Mouse (Mus musculus) kidney, adult 9 months (tissue): Measurements from ENCODE around the gene Vps18.

ENCODE experiments used
- DNase-seq: peaks from one replicate; pipeline ENCODE4 v3.0.0; 2022

The Vps18 gene

GRCm38 (mm10) chr2:119288270-119288882, at the start of gene Vps18:
Gene Vps18 (plus strand): TSS chr2:119288740.
- peak; percentile 98 for DNase-seq

- DNase-seq = no peak
These were observed 48.3 kb upstream of the Vps18 start for GRCm38 (mm10) chr2:119240075-119240818.

- no peak for DNase-seq
These were observed 47.7 kb upstream of the Vps18 start for GRCm38 (mm10) chr2:119240819-119241186.

GRCm38 (mm10) chr2:119242548-119242947, 46.0 kb upstream of the Vps18 start:
- DNase-seq = peak; percentile 78

- DNase-seq = no peak
These were observed 43.3 kb upstream of the Vps18 start for GRCm38 (mm10) chr2:119245246-119245645.

GRCm38 (mm10) chr2:119247904-119248303, 40.6 kb upstream of the Vps18 start:
- no peak for DNase-seq

GRCm38 (mm10) chr2:119249592-119250061, 38.9 kb upstream of the Vps18 start:
- peak; percentile 57 for DNase-seq

- no peak for DNase-seq
These were observed 38.2 kb upstream of the Vps18 start for GRCm38 (mm10) chr2:119250377-119250776.

GRCm38 (mm10) chr2:119250826-119251478, 37.6 kb upstream of the Vps18 start:
- DNase-seq = peak; percentile 95

- no peak for DNase-seq
These were observed 33.6 kb upstream of the Vps18 start for GRCm38 (mm10) chr2:119254976-119255375.

- DNase-seq = no peak
These were observed 28.0 kb upstream of the Vps18 start for GRCm38 (mm10) chr2:119260518-119260917.

GRCm38 (mm10) chr2:119261326-119261725, 27.2 kb upstream of the Vps18 start:
- DNase-seq = no peak

- peak; percentile 82 for DNase-seq
These were observed 25.6 kb upstream of the Vps18 start for GRCm38 (mm10) chr2:119262978-119263377.

- DNase-seq = no peak
These were observed 24.7 kb upstream of the Vps18 start for GRCm38 (mm10) chr2:119263813-119264212.

GRCm38 (mm10) chr2:119270286-119270642, 18.3 kb upstream of the Vps18 start:
- peak; percentile 55 for DNase-seq

- peak; percentile 76 for DNase-seq
These were observed 17.8 kb upstream of the Vps18 start, which contains the start of gene Rhov for GRCm38 (mm10) chr2:119270643-119271331. Gene Rhov (minus strand): TSS chr2:119271272.

GRCm38 (mm10) chr2:119274126-119274525, 14.4 kb upstream of the Vps18 start:
- peak; percentile 85 for DNase-seq

- DNase-seq = no peak
These were observed 11.6 kb upstream of the Vps18 start for GRCm38 (mm10) chr2:119276926-119277325.

- DNase-seq = no peak
These were observed 10.7 kb upstream of the Vps18 start for GRCm38 (mm10) chr2:119277810-119278209.

- DNase-seq = no peak
These were observed 6.5 kb upstream of the Vps18 start for GRCm38 (mm10) chr2:119281899-119282565.

- DNase-seq = no peak
These were observed 1.2 kb upstream of the Vps18 start for GRCm38 (mm10) chr2:119287372-119287771.

- DNase-seq = no peak
These were observed 475 bp downstream of the Vps18 start for GRCm38 (mm10) chr2:119289014-119289416.

GRCm38 (mm10) chr2:119292281-119292680, 3.7 kb downstream of the Vps18 start:
- DNase-seq = no peak
